Mouse (Mus musculus) ES-E14 (cell line): ENCODE measurements around the gene Zfp583. TPM values are rescaled to one million over a fixed set of nuclear protein-coding genes. Genes with fewer than 3 reads are reported as not detected.

Experiments
- DNase-seq: peaks from one replicate; pipeline ENCODE4 v3.0.0-alpha.2; 2013; ENCODE audit warnings: low read depth, low spot score
- H3K27ac ChIP-seq: 2 replicates; pipeline ENCODE4 v1.5.1; 2012; ENCODE audit warnings: low read depth, mild to moderate bottlenecking, low read length, moderate library complexity, mixed read lengths; ENCODE audit not compliant: poor library complexity, insufficient read depth, severe bottlenecking
- H3K36me3 ChIP-seq: 2 replicates; pipeline ENCODE4 v1.6.1; 2012; ENCODE audit warnings: mild to moderate bottlenecking, low read length, moderate library complexity, mixed read lengths; ENCODE audit not compliant: control insufficient read depth, poor library complexity, insufficient read depth, severe bottlenecking
- H3K4me1 ChIP-seq, 2 experiments: fragments of 150-350 bp in 1 of 2; sonication (generic) in 1 of 2; 2 replicates each; pipeline ENCODE4 v1.6.1; 2012; ENCODE audit warnings: low read length in 2 of 2, mild to moderate bottlenecking in 1 of 2, mixed read lengths in 1 of 2; ENCODE audit not compliant: control insufficient read depth in 2 of 2, insufficient read depth in 2 of 2, poor library complexity in 1 of 2
- H3K4me3 ChIP-seq, 2 experiments: fragments of 150-350 bp in 1 of 2; sonication (generic) in 1 of 2; 2 replicates each; pipeline ENCODE4 v1.5.1; 2012; ENCODE audit warnings: low read length in 2 of 2, low read depth in 1 of 2, mild to moderate bottlenecking in 1 of 2, mixed read lengths in 1 of 2; ENCODE audit not compliant: insufficient read depth in 1 of 2, poor library complexity in 1 of 2, severe bottlenecking in 1 of 2
- H3K9ac ChIP-seq: 2 replicates; pipeline ENCODE4 v1.6.1; 2012; ENCODE audit warnings: low read depth, mild to moderate bottlenecking, low read length, mixed read lengths; ENCODE audit not compliant: poor library complexity, insufficient read depth, severe bottlenecking
- H3K9me3 ChIP-seq: fragments of 150-350 bp; sonication (generic); 2 replicates; pipeline ENCODE4 v1.6.1; 2012; ENCODE audit warnings: low read depth, mild to moderate bottlenecking, low read length; ENCODE audit not compliant: control insufficient read depth, insufficient read depth
- CHD2 ChIP-seq: IDR thresholded peaks from 2 replicates; pipeline ENCODE4 v1.6.1; 2014; ENCODE audit warnings: mild to moderate bottlenecking, low read depth, low read length, inconsistent platforms
- HCFC1 ChIP-seq: IDR thresholded peaks from 2 replicates; pipeline ENCODE4 v1.6.1; 2012; ENCODE audit warnings: low read length, inconsistent platforms, borderline replicate concordance; ENCODE audit not compliant: insufficient read depth
- MAFK ChIP-seq: IDR thresholded peaks from 2 replicates; pipeline ENCODE4 v1.6.1; 2014; ENCODE audit warnings: mild to moderate bottlenecking, low read depth, low read length, inconsistent platforms; ENCODE audit not compliant: insufficient read depth
- ZC3H11A ChIP-seq: IDR thresholded peaks from 2 replicates; pipeline ENCODE4 v1.6.1; 2012; ENCODE audit warnings: low read depth, mild to moderate bottlenecking, inconsistent platforms, low read length, borderline replicate concordance
- ZNF384 ChIP-seq: IDR thresholded peaks from 2 replicates; pipeline ENCODE4 v1.6.1; 2012; ENCODE audit warnings: low read depth, low read length, inconsistent platforms
- in situ Hi-C, 2 experiments: fragments of 600-800 bp; cut with MboI; formaldehyde crosslinking; loops; one replicate each; pipeline ENCODE4 v1.15.1; 2025; ENCODE audit warnings: low sequenced_read_pairs in 2 of 2, inconsistent platforms in 1 of 2; ENCODE audit not compliant: unreplicated experiment in 2 of 2
- total RNA-seq: library from RNA; depleted of rRNA; stranded (reverse); fragments of 300-350 nt; gene quantifications from 2 replicates; pipeline ENCODE4 v1.2.3, GENCODE M21; 2012

Zfp583 gene
- total RNA-seq, 1 experiment = 3.2 TPM

- in situ Hi-C loops = no loop called here
- Histone ChIP-seq H3K9ac (no peak overlapping the region), H3K4me1 (peaks cover 2 to 6% of the 10 kb centered on the region in 2 experiments; a peak in 2 of 4 replicates), H3K9me3 (no peaks in the 10 kb centered on the region), H3K27ac (no peak overlapping the region), H3K36me3 (no peaks in the 10 kb centered on the region), H3K4me3 (no peak overlapping the region)
- TF ChIP-seq CHD2 = no peak
- TF ChIP-seq ZC3H11A = no peak
- TF ChIP-seq HCFC1 = no peak
- no peak for TF ChIP-seq MAFK
- no peak for TF ChIP-seq ZNF384
- no peak for DNase-seq
These were observed 36.1 kb upstream of the Zfp583 start for GRCm38 (mm10) chr7:6367185-6367584.

- Histone ChIP-seq H3K9me3 (no peaks in the 10 kb centered on the region), H3K9ac (no peak overlapping the region), H3K4me1 (peaks cover 2 to 9% of the 10 kb centered on the region in 2 experiments; a peak in 2 of 4 replicates), H3K36me3 (no peaks in the 10 kb centered on the region), H3K4me3 (no peak overlapping the region), H3K27ac (no peak overlapping the region)
- TF ChIP-seq ZC3H11A = no peak
- TF ChIP-seq ZNF384 = no peak
- TF ChIP-seq MAFK = peak; percentile 68; the same call in 1 of the 2 replicates
- DNase-seq = no peak
- in situ Hi-C loops = no loop called here
These were observed 33.7 kb upstream of the Zfp583 start for GRCm38 (mm10) chr7:6364761-6365160.

GRCm38 (mm10) chr7:6363047-6363488 is 32.0 kb upstream of the Zfp583 start, which contains the start of gene Zfp78:
TSS of gene Zfp78 (plus strand) at chr7:6363280.
- in situ Hi-C loops = no loop called here

GRCm38 (mm10) chr7:6362268-6363046 is 31.4 kb upstream of the Zfp583 start:
- in situ Hi-C loops = no loop called here
- peak; percentile 99 for DNase-seq
- H3K27ac ChIP-seq = peak overlapping the region; percentile 68; the same call in 1 of the 2 replicates

More at GRCm38 (mm10) chr7:6363047-6363488, 32.0 kb upstream of the Zfp583 start, which contains the start of gene Zfp78:
- no peaks in the 10 kb centered on the region for H3K9me3 ChIP-seq
- DNase-seq = no peak
- peak within 1 kb of the TSS; percentile 83 to 100 for H3K4me3 ChIP-seq
- H3K4me1 ChIP-seq = peaks cover 2 to 6% of the 10 kb centered on the region in 2 experiments; a peak in 2 of 4 replicates
- H3K36me3 ChIP-seq = no peaks in the 10 kb centered on the region
- peak within 1 kb of the TSS; percentile 88 for H3K9ac ChIP-seq
- TF ChIP-seq ZNF384 (no peak), HCFC1 (peak; percentile 46; the same call in 1 of the 2 replicates)
- peak within 1 kb of the TSS; percentile 68 for H3K27ac ChIP-seq

GRCm38 (mm10) chr7:6361756-6362155 is 30.7 kb upstream of the Zfp583 start:
- no peak overlapping the region for H3K27ac ChIP-seq
- DNase-seq = no peak
- in situ Hi-C loops = no loop called here

More at GRCm38 (mm10) chr7:6362268-6363046, 31.4 kb upstream of the Zfp583 start:
- no peaks in the 10 kb centered on the region for H3K36me3 ChIP-seq
- no peaks in the 10 kb centered on the region for H3K9me3 ChIP-seq
- no peak for TF ChIP-seq HCFC1
- H3K9ac ChIP-seq = peak overlapping the region; percentile 58
- peak overlapping the region; percentile 83 to 100 for H3K4me3 ChIP-seq
- peaks cover 2 to 6% of the 10 kb centered on the region in 2 experiments; a peak in 2 of 4 replicates for H3K4me1 ChIP-seq

More at GRCm38 (mm10) chr7:6361756-6362155, 30.7 kb upstream of the Zfp583 start:
- H3K36me3 ChIP-seq = no peaks in the 10 kb centered on the region
- TF ChIP-seq MAFK = no peak
- TF ChIP-seq HCFC1 = no peak
- TF ChIP-seq CHD2 = no peak
- TF ChIP-seq ZC3H11A = no peak
- H3K4me3 ChIP-seq = peak overlapping the region; percentile 66 to 84
- H3K9ac ChIP-seq = peak overlapping the region; percentile 58; the same call in 1 of the 2 replicates
- H3K9me3 ChIP-seq = no peaks in the 10 kb centered on the region
- H3K4me1 ChIP-seq = peaks cover 2 to 6% of the 10 kb centered on the region in 2 experiments; a peak in 2 of 4 replicates
